Mouse (Mus musculus): ENCODE measurements around the gene Dmbt1.

DNA sequence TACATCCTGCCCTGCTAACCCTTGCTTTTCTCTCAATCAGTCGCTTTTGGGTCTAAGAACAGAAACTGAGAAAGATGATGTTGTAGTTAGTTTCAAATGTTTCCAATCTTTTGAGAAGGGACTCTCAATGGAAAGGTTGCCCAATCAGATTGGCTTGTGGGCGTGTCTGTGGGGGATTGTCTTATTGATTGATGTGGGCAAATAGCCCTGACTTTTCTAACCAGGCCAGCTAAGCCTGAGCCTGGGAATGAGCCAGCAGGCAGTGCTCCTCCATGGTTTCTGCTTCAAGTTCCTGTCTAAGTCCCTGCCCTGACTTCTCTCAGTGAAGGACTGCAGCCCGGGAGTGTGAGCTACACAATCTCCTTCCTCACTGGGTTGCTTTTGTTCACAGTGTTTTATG, 42.5 kb upstream of the Dmbt1 start:
- TF ChIP-seq POLR2A (IDR thresholded peaks at IDR 0.05; ENCODE audit: borderline replicate concordance, control insufficient read depth, low read depth, low read length) (no peak), CTCF (IDR thresholded peaks at IDR 0.05; ENCODE audit: control insufficient read depth, insufficient read depth, low read length) (no peak)
